Mouse (Mus musculus): ENCODE results near the gene Stub1. TPM values are rescaled to one million over a fixed set of nuclear protein-coding genes. Genes with fewer than 3 reads are reported as not detected.
A peak's percentile ranks its signal among the peaks of the same experiment; 100 is the strongest.

The Stub1 gene
- polyA plus RNA-seq, 1 experiment, result 333 TPM

GRCm38 (mm10) chr17:25796211-25796771, 36.9 kb downstream of the Stub1 start:
- Histone ChIP-seq H3K27me3 (ENCODE audit: control insufficient read depth, insufficient read depth, low read length) (no peaks in the 10 kb centered on the region), H3K4me3 (replicated peaks; ENCODE audit: insufficient read depth, low read depth, low read length) (peak overlapping the region; percentile 42), H3K4me1 (ENCODE audit: control insufficient read depth, insufficient read depth, low read length) (peaks cover 8% of the 10 kb centered on the region), H3K27ac (ENCODE audit: insufficient read depth, low read length) (peak overlapping the region; percentile 9; the same call in 1 of the 2 replicates)
- no peak for TF ChIP-seq POLR2A (IDR thresholded peaks at IDR 0.05; ENCODE audit: borderline replicate concordance, insufficient read depth, low read length)
- TF ChIP-seq CTCF (IDR thresholded peaks at IDR 0.05; ENCODE audit: borderline replicate concordance, insufficient read depth, low read depth, low read length), result no peak
- DNase-seq, result no peak
- WGBS, result 5% methylated on average over 37 of the region's 37 CpGs

GRCm38 (mm10) chr17:25795609-25796092, 37.6 kb downstream of the Stub1 start, which contains the start of gene AC134908.4:
AC134908.4 (minus strand) TSS chr17:25795659.
- 38% methylated on average over 6 of the region's 6 CpGs for WGBS
- no peak for TF ChIP-seq POLR2A (IDR thresholded peaks at IDR 0.05; ENCODE audit: borderline replicate concordance, insufficient read depth, low read length)
- TF ChIP-seq CTCF (IDR thresholded peaks at IDR 0.05; ENCODE audit: borderline replicate concordance, insufficient read depth, low read depth, low read length), result no peak
- Histone ChIP-seq H3K4me1 (ENCODE audit: control insufficient read depth, insufficient read depth, low read length) (peaks cover 8% of the 10 kb centered on the region), H3K27me3 (ENCODE audit: control insufficient read depth, insufficient read depth, low read length) (no peaks in the 10 kb centered on the region), H3K27ac (ENCODE audit: insufficient read depth, low read length) (peak within 1 kb of the TSS; percentile 56; the same call in 1 of the 2 replicates), H3K4me3 (replicated peaks; ENCODE audit: insufficient read depth, low read depth, low read length) (peak within 1 kb of the TSS; percentile 42)
- DNase-seq, result peak in 1 of 2 experiments; percentile 68

GRCm38 (mm10) chr17:25794998-25795397, 38.2 kb downstream of the Stub1 start:
- WGBS, result 45% methylated on average over 17 of the region's 17 CpGs

GRCm38 (mm10) chr17:25794197-25794596, 39.0 kb downstream of the Stub1 start:
- peaks cover 8% of the 10 kb centered on the region for H3K4me1 ChIP-seq (ENCODE audit: control insufficient read depth, insufficient read depth, low read length)
- no peaks in the 10 kb centered on the region for H3K27me3 ChIP-seq (ENCODE audit: control insufficient read depth, insufficient read depth, low read length)
- H3K27ac ChIP-seq (ENCODE audit: insufficient read depth, low read length), result no peak overlapping the region
- 20% methylated on average over 13 of the region's 13 CpGs for WGBS
- no peak overlapping the region for H3K4me3 ChIP-seq (replicated peaks; ENCODE audit: insufficient read depth, low read depth, low read length)
- no peak for TF ChIP-seq POLR2A (IDR thresholded peaks at IDR 0.05; ENCODE audit: borderline replicate concordance, insufficient read depth, low read length)
- DNase-seq, result peak in 1 of 2 experiments; percentile 27

More at GRCm38 (mm10) chr17:25794998-25795397, 38.2 kb downstream of the Stub1 start:
- DNase-seq, result no peak
- Histone ChIP-seq H3K27me3 (ENCODE audit: control insufficient read depth, insufficient read depth, low read length) (no peaks in the 10 kb centered on the region), H3K4me3 (replicated peaks; ENCODE audit: insufficient read depth, low read depth, low read length) (no peak overlapping the region), H3K4me1 (ENCODE audit: control insufficient read depth, insufficient read depth, low read length) (peaks cover 8% of the 10 kb centered on the region), H3K27ac (ENCODE audit: insufficient read depth, low read length) (peak overlapping the region; percentile 56; the same call in 1 of the 2 replicates)
- TF ChIP-seq CTCF (IDR thresholded peaks at IDR 0.05; ENCODE audit: borderline replicate concordance, insufficient read depth, low read depth, low read length) (no peak), POLR2A (IDR thresholded peaks at IDR 0.05; ENCODE audit: borderline replicate concordance, insufficient read depth, low read length) (no peak)

GRCm38 (mm10) chr17:25792615-25793014, 40.6 kb downstream of the Stub1 start, which contains the start of gene Fam173a:
Fam173a (minus strand) TSS chr17:25792901.
- Histone ChIP-seq H3K27me3 (ENCODE audit: control insufficient read depth, insufficient read depth, low read length) (no peaks in the 10 kb centered on the region), H3K4me3 (replicated peaks; ENCODE audit: insufficient read depth, low read depth, low read length) (peak within 1 kb of the TSS; percentile 91), H3K27ac (ENCODE audit: insufficient read depth, low read length) (peak within 1 kb of the TSS; percentile 95), H3K4me1 (ENCODE audit: control insufficient read depth, insufficient read depth, low read length) (peaks cover 8% of the 10 kb centered on the region)
- TF ChIP-seq POLR2A (IDR thresholded peaks at IDR 0.05; ENCODE audit: borderline replicate concordance, insufficient read depth, low read length) (no peak), CTCF (IDR thresholded peaks at IDR 0.05; ENCODE audit: borderline replicate concordance, insufficient read depth, low read depth, low read length) (no peak)
- DNase-seq, result peak in 1 of 2 experiments; percentile 64
- WGBS, result 0% methylated on average over 14 of the region's 14 CpGs

- TF ChIP-seq POLR2A (IDR thresholded peaks at IDR 0.05; ENCODE audit: borderline replicate concordance, insufficient read depth, low read length) (peak; percentile 93), CTCF (IDR thresholded peaks at IDR 0.05; ENCODE audit: borderline replicate concordance, insufficient read depth, low read depth, low read length) (no peak)
- H3K4me3 ChIP-seq (replicated peaks; ENCODE audit: insufficient read depth, low read depth, low read length), result peak overlapping the region; percentile 91
- WGBS, result under 1% methylated on average over 45 of the region's 45 CpGs
- H3K27me3 ChIP-seq (ENCODE audit: control insufficient read depth, insufficient read depth, low read length), result no peaks in the 10 kb centered on the region
- DNase-seq, result peak; percentile 86 to 92
- peaks cover 8% of the 10 kb centered on the region for H3K4me1 ChIP-seq (ENCODE audit: control insufficient read depth, insufficient read depth, low read length)
- H3K27ac ChIP-seq (ENCODE audit: insufficient read depth, low read length), result peak overlapping the region; percentile 95
Measured at GRCm38 (mm10) chr17:25791843-25792527, 41.2 kb downstream of the Stub1 start.

GRCm38 (mm10) chr17:25791320-25791842, 41.8 kb downstream of the Stub1 start:
- no peak for TF ChIP-seq POLR2A (IDR thresholded peaks at IDR 0.05; ENCODE audit: borderline replicate concordance, insufficient read depth, low read length)
- no peak for TF ChIP-seq CTCF (IDR thresholded peaks at IDR 0.05; ENCODE audit: borderline replicate concordance, insufficient read depth, low read depth, low read length)
- peak overlapping the region; percentile 91 for H3K4me3 ChIP-seq (replicated peaks; ENCODE audit: insufficient read depth, low read depth, low read length)
- H3K27me3 ChIP-seq (ENCODE audit: control insufficient read depth, insufficient read depth, low read length), result no peaks in the 10 kb centered on the region
- no peak overlapping the region for H3K27ac ChIP-seq (ENCODE audit: insufficient read depth, low read length)
- 11% methylated on average over 19 of the region's 19 CpGs for WGBS
- peak in 1 of 2 experiments; percentile 53 for DNase-seq
- H3K4me1 ChIP-seq (ENCODE audit: control insufficient read depth, insufficient read depth, low read length), result peaks cover 8% of the 10 kb centered on the region

All from cerebellum, adult 2 months (tissue).